Mouse (Mus musculus) heart, embryonic 11.5 days (tissue): ENCODE data around the gene Gm21244. TPM values are rescaled to one million over a fixed set of nuclear protein-coding genes. Genes with fewer than 3 reads are reported as not detected.
"Not testable (repeated sequence)": the region's sequence is repeated elsewhere in the genome, so short reads cannot be mapped to it uniquely, and the experiment has no call there.

Experiments used
- ATAC-seq: fragments of 200-750 bp; cut with Nextera tagmentation; replicated peaks from 2 replicates; pipeline ENCODE4 v1.8.0; 2017; ENCODE audit warnings: moderate library complexity; ENCODE audit not compliant: insufficient number of reproducible peaks, low FRiP score, low TSS enrichment
- H3K27ac ChIP-seq: fragments of 300-500 bp; sonication (generic); 2 replicates; pipeline ENCODE4 v1.5.1; 2014; ENCODE audit warnings: mild to moderate bottlenecking, low read depth, low read length
- H3K27me3 ChIP-seq: fragments of 300-500 bp; sonication (generic); 2 replicates; pipeline ENCODE4 v1.6.1; 2014; ENCODE audit warnings: mild to moderate bottlenecking, low read length, mixed read lengths; ENCODE audit not compliant: control insufficient read depth, insufficient read depth
- H3K36me3 ChIP-seq: fragments of 300-500 bp; sonication (generic); 2 replicates; pipeline ENCODE4 v1.6.1; 2014; ENCODE audit warnings: mild to moderate bottlenecking, low read length, moderate library complexity, mixed read lengths; ENCODE audit not compliant: control insufficient read depth, insufficient read depth
- H3K4me1 ChIP-seq: fragments of 300-500 bp; sonication (generic); 2 replicates; pipeline ENCODE4 v1.6.1; 2014; ENCODE audit warnings: low read length; ENCODE audit not compliant: control insufficient read depth, insufficient read depth
- H3K4me2 ChIP-seq: fragments of 300-500 bp; sonication (generic); 2 replicates; pipeline ENCODE4 v1.6.1; 2014; ENCODE audit warnings: mild to moderate bottlenecking, moderate library complexity
- H3K4me3 ChIP-seq: fragments of 300-500 bp; sonication (generic); 2 replicates; pipeline ENCODE4 v1.5.1; 2014; ENCODE audit warnings: low read depth, low read length
- H3K9ac ChIP-seq: fragments of 300-500 bp; sonication (generic); 2 replicates; pipeline ENCODE4 v1.6.1; 2014; ENCODE audit warnings: mild to moderate bottlenecking, low read depth, low read length, moderate library complexity
- H3K9me3 ChIP-seq: fragments of 300-500 bp; sonication (generic); replicated peaks from 2 replicates; pipeline ENCODE4 v1.6.1; 2016; ENCODE audit warnings: low read length; ENCODE audit not compliant: control insufficient read depth
- WGBS: fragments of 180-500 bp; shearing (Covaris S2); extraction: QIAGEN DNeasy Blood & Tissue Kit; methylation state at CpG from one replicate; pipeline ENCODE4 v1.1.7; 2014; ENCODE audit not compliant: insufficient replicate concordance; 5-methylcytosine and 5-hydroxymethylcytosine counted together
- polyA plus RNA-seq: library from polyadenylated mRNA; unstranded; fragments of >200 nt; fragmentation: Nextera tagmentation; extraction: Ambion mirVana; gene quantifications from 2 replicates; pipeline ENCODE4 v1.2.1, GENCODE M21; 2014

Gene Gm21244
- polyA plus RNA-seq = not detected in 2 replicates

DNA sequence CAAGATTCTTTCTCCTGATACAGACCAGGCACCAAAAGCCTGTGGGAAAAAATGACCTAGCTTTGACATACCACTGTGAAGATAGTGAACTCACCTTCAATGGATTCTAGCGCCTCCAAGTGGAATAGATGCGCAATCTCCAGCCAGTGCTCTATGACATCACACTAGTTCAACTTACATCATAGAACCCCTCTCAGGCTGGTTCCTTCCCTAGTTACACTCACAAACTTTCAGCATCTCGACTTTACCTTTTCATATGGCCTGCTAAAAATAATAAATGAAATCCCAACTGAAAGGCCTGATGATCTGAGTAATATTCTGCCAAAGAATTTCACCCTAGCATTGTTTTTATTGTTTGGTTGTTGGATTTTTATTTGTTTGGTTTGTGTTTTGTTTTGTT, at the start of gene Gm21244:
Gene Gm21244, minus strand, starts transcription at position 101 of the 400 bp plus-strand sequence.
- not testable (repeated sequence) for H3K27me3 ChIP-seq, H3K4me1 ChIP-seq, ATAC-seq, H3K27ac ChIP-seq, H3K36me3 ChIP-seq, H3K9me3 ChIP-seq, H3K9ac ChIP-seq, H3K4me3 ChIP-seq, H3K4me2 ChIP-seq
- no CpG with 5 or more reads among the region's 3 CpGs for WGBS

Other genes starting within 250 kb of the Gm21244 start
- not detected in 2 replicates for gene Gm28998, start 84.5 kb upstream of the Gm21244 start, polyA plus RNA-seq
- gene Gm21788, start 235.7 kb upstream of the Gm21244 start, polyA plus RNA-seq = not detected in 2 replicates